Mouse (Mus musculus) embryonic facial prominence, embryonic 11.5 days (tissue): ENCODE data around the gene Dyrk1a. TPM values are rescaled to one million over a fixed set of nuclear protein-coding genes. Genes with fewer than 3 reads are reported as not detected.

ENCODE experiments used
- ATAC-seq: fragments of 200-750 bp; cut with Nextera tagmentation; replicated peaks from 2 replicates; pipeline ENCODE4 v1.8.0; 2017; ENCODE audit warnings: low read depth; ENCODE audit not compliant: insufficient number of reproducible peaks, low FRiP score, low TSS enrichment
- DNase-seq: peaks from one replicate; pipeline ENCODE4 v3.0.0-alpha.2; 2015; ENCODE audit warnings: low spot score
- H3K27ac ChIP-seq: fragments of 300-500 bp; sonication (generic); replicated peaks from 2 replicates; pipeline ENCODE4 v1.5.1; 2014; ENCODE audit warnings: mild to moderate bottlenecking, low read depth, low read length, control low read depth
- H3K27me3 ChIP-seq: fragments of 300-500 bp; sonication (generic); 2 replicates; pipeline ENCODE4 v1.6.1; 2014; ENCODE audit warnings: mild to moderate bottlenecking, low read length, moderate library complexity, mixed read lengths; ENCODE audit not compliant: control insufficient read depth, insufficient read depth
- H3K36me3 ChIP-seq: fragments of 300-500 bp; sonication (generic); replicated peaks from 2 replicates; pipeline ENCODE4 v1.6.1; 2014; ENCODE audit warnings: low read depth, mild to moderate bottlenecking, low read length, moderate library complexity, mixed read lengths; ENCODE audit not compliant: control insufficient read depth, insufficient read depth
- H3K4me1 ChIP-seq: fragments of 300-500 bp; sonication (generic); 2 replicates; pipeline ENCODE4 v1.6.1; 2014; ENCODE audit warnings: low read length, mixed read lengths; ENCODE audit not compliant: control insufficient read depth, insufficient read depth
- H3K4me2 ChIP-seq: fragments of 300-500 bp; sonication (generic); 2 replicates; pipeline ENCODE4 v1.6.1; 2014; ENCODE audit warnings: low read depth, mild to moderate bottlenecking, control low read depth, low read length, moderate library complexity
- H3K4me3 ChIP-seq: fragments of 300-500 bp; sonication (generic); 2 replicates; pipeline ENCODE4 v1.5.1; 2014; ENCODE audit warnings: low read depth, low read length, control low read depth
- H3K9ac ChIP-seq: fragments of 300-500 bp; sonication (generic); replicated peaks from 2 replicates; pipeline ENCODE4 v1.6.1; 2014; ENCODE audit warnings: mild to moderate bottlenecking, control low read depth, low read length
- H3K9me3 ChIP-seq: fragments of 300-500 bp; sonication (generic); replicated peaks from 2 replicates; pipeline ENCODE4 v1.6.1; 2016; ENCODE audit warnings: mild to moderate bottlenecking, low read length, inconsistent platforms, mixed read lengths; ENCODE audit not compliant: control insufficient read depth
- WGBS: fragments of 180-500 bp; shearing (Covaris S2); extraction: QIAGEN DNeasy Blood & Tissue Kit; methylation state at CpG from one replicate; pipeline ENCODE4 v1.1.7; 2014; 5-methylcytosine and 5-hydroxymethylcytosine counted together
- polyA plus RNA-seq: library from polyadenylated mRNA; unstranded; fragments of >200 nt; fragmentation: Nextera tagmentation; extraction: Ambion mirVana; gene quantifications from 2 replicates; pipeline ENCODE4 v1.2.1, GENCODE M21; 2014

The Dyrk1a gene
- polyA plus RNA-seq, 1 experiment from 2014 or later: 13.6 TPM

- no peaks in the 10 kb centered on the region for H3K27me3 ChIP-seq
- H3K27ac ChIP-seq: no peak overlapping the region
- H3K4me3 ChIP-seq: no peak overlapping the region
- ATAC-seq: no peak
- H3K9me3 ChIP-seq: no peaks in the 10 kb centered on the region
- H3K4me2 ChIP-seq: no peak overlapping the region
- no peak overlapping the region for H3K9ac ChIP-seq
- 93% methylated on average over 6 of the region's 6 CpGs for WGBS
- 0 out of 2 replicates have a peak, but pooled peaks cover 2% of the 10 kb centered on the region for H3K4me1 ChIP-seq
- DNase-seq: no peak
- no peaks in the 10 kb centered on the region for H3K36me3 ChIP-seq
Measured at GRCm38 (mm10) chr16:94588974-94589373, 19.2 kb downstream of the Dyrk1a start.

GRCm38 (mm10) chr16:94589648-94590047 is 19.8 kb downstream of the Dyrk1a start:
- ATAC-seq (no peak), DNase-seq (no peak)
- H3K27me3 ChIP-seq: no peaks in the 10 kb centered on the region
- no peaks in the 10 kb centered on the region for H3K36me3 ChIP-seq
- no peak overlapping the region for H3K27ac ChIP-seq
- H3K4me2 ChIP-seq: no peak overlapping the region
- no peaks in the 10 kb centered on the region for H3K9me3 ChIP-seq
- WGBS: 92% methylated on average over 1 of the region's 1 CpGs
- no peak overlapping the region for H3K9ac ChIP-seq
- 0 out of 2 replicates have a peak, but pooled peaks cover 2% of the 10 kb centered on the region for H3K4me1 ChIP-seq
- no peak overlapping the region for H3K4me3 ChIP-seq

GRCm38 (mm10) chr16:94590214-94590613 is 20.4 kb downstream of the Dyrk1a start:
- Histone ChIP-seq H3K27ac (no peak overlapping the region), H3K4me1 (0 out of 2 replicates have a peak, but pooled peaks cover 2% of the 10 kb centered on the region), H3K36me3 (no peaks in the 10 kb centered on the region), H3K27me3 (no peaks in the 10 kb centered on the region), H3K4me3 (no peak overlapping the region), H3K9ac (no peak overlapping the region), H3K9me3 (no peaks in the 10 kb centered on the region), H3K4me2 (no peak overlapping the region)
- DNase-seq (no peak), ATAC-seq (no peak)
- WGBS: 94% methylated on average over 1 of the region's 1 CpGs

GRCm38 (mm10) chr16:94590977-94591376 is 21.2 kb downstream of the Dyrk1a start:
- DNase-seq (no peak), ATAC-seq (no peak)
- H3K9ac ChIP-seq: no peak overlapping the region
- 92% methylated on average over 8 of the region's 8 CpGs for WGBS
- no peak overlapping the region for H3K4me2 ChIP-seq
- peaks cover 2% of the 10 kb centered on the region; the same call in 1 of the 2 replicates for H3K4me1 ChIP-seq
- H3K27me3 ChIP-seq: no peaks in the 10 kb centered on the region
- no peak overlapping the region for H3K4me3 ChIP-seq
- H3K36me3 ChIP-seq: no peaks in the 10 kb centered on the region
- no peak overlapping the region for H3K27ac ChIP-seq
- no peaks in the 10 kb centered on the region for H3K9me3 ChIP-seq

GRCm38 (mm10) chr16:94591536-94591935 is 21.7 kb downstream of the Dyrk1a start:
- peaks cover 2% of the 10 kb centered on the region; the same call in 1 of the 2 replicates for H3K4me1 ChIP-seq
- H3K4me2 ChIP-seq: no peak overlapping the region
- no peak overlapping the region for H3K4me3 ChIP-seq
- no peaks in the 10 kb centered on the region for H3K9me3 ChIP-seq
- 84% methylated on average over 3 of the region's 3 CpGs for WGBS
- no peak overlapping the region for H3K27ac ChIP-seq
- no peaks in the 10 kb centered on the region for H3K27me3 ChIP-seq
- no peaks in the 10 kb centered on the region for H3K36me3 ChIP-seq
- no peak overlapping the region for H3K9ac ChIP-seq
- no peak for ATAC-seq
- no peak for DNase-seq

- Histone ChIP-seq H3K4me1 (peaks cover 3% of the 10 kb centered on the region), H3K9ac (no peak overlapping the region), H3K36me3 (no peaks in the 10 kb centered on the region), H3K27ac (no peak overlapping the region), H3K9me3 (no peaks in the 10 kb centered on the region), H3K4me3 (no peak overlapping the region), H3K27me3 (no peaks in the 10 kb centered on the region), H3K4me2 (no peak overlapping the region)
- no peak for DNase-seq
- no peak for ATAC-seq
- 76% methylated on average over 2 of the region's 2 CpGs for WGBS
Measured at GRCm38 (mm10) chr16:94596633-94597032, 26.8 kb downstream of the Dyrk1a start.

GRCm38 (mm10) chr16:94597640-94598039 is 27.8 kb downstream of the Dyrk1a start:
- Histone ChIP-seq H3K4me1 (peaks cover 3% of the 10 kb centered on the region), H3K9me3 (no peaks in the 10 kb centered on the region), H3K9ac (no peak overlapping the region), H3K27me3 (no peaks in the 10 kb centered on the region), H3K36me3 (no peaks in the 10 kb centered on the region), H3K4me3 (no peak overlapping the region), H3K27ac (no peak overlapping the region), H3K4me2 (no peak overlapping the region)
- DNase-seq (no peak), ATAC-seq (no peak)
- WGBS: 71% methylated on average over 1 of the region's 1 CpGs

- 38% methylated on average over 6 of the region's 6 CpGs for WGBS
- no peak overlapping the region for H3K9ac ChIP-seq
- H3K9me3 ChIP-seq: no peaks in the 10 kb centered on the region
- H3K4me2 ChIP-seq: no peak overlapping the region
- no peak for ATAC-seq
- H3K27ac ChIP-seq: no peak overlapping the region
- H3K4me1 ChIP-seq: peaks cover 3% of the 10 kb centered on the region
- H3K36me3 ChIP-seq: no peaks in the 10 kb centered on the region
- no peak overlapping the region for H3K4me3 ChIP-seq
- no peak for DNase-seq
- H3K27me3 ChIP-seq: no peaks in the 10 kb centered on the region
Measured at GRCm38 (mm10) chr16:94599977-94600724, 30.3 kb downstream of the Dyrk1a start.
